Mouse (Mus musculus): ENCODE measurements around the gene Slc9a3r2.

Slc9a3r2 gene

DNA sequence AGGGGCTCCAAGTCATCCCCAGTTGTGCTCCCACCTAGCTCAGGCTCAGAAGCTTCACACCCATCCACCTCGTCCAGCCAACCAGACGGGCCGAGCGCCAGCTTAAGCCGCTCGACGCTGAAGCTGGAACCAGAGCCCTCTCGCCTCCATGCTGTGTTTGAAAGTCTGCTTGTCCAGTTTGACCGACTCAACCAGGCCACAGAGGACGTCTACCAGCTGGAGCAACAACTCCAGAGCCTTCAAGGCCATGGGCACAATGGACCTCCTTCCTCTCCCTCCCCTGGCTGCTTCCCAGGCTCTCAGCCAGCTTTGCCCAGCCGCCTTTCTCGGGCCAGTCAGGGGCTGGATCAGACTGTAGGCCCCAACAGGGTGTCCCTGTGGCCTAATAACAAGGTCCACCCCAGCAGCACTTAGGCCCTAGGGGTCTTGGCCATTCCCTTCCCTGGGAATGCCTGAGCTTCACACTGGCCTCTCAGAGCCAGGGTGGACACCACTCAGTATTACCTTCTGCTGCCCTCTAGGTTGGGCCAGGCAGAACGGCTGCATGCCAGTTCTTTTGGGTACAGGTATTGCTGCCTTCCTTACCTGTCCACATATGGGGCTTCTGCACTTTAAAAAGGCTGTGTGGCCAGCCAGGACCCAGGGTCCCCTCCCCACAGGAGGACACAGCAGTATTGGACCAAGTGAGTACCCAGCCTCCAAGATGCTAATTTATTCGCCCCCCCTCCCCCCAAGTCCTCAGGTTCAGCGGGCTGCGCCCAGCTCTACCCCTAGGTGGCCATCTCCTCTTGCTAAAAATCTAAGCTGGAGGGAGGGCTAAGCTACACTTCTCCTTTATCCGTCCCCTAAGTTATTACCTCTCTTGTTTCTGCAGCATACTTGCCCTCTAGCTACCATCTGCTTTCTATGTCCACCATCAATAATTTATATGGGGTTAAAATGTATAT is 54.7 kb downstream of the Slc9a3r2 start:
- intact Hi-C loops (cut with DNase I): no loop called here

DNA sequence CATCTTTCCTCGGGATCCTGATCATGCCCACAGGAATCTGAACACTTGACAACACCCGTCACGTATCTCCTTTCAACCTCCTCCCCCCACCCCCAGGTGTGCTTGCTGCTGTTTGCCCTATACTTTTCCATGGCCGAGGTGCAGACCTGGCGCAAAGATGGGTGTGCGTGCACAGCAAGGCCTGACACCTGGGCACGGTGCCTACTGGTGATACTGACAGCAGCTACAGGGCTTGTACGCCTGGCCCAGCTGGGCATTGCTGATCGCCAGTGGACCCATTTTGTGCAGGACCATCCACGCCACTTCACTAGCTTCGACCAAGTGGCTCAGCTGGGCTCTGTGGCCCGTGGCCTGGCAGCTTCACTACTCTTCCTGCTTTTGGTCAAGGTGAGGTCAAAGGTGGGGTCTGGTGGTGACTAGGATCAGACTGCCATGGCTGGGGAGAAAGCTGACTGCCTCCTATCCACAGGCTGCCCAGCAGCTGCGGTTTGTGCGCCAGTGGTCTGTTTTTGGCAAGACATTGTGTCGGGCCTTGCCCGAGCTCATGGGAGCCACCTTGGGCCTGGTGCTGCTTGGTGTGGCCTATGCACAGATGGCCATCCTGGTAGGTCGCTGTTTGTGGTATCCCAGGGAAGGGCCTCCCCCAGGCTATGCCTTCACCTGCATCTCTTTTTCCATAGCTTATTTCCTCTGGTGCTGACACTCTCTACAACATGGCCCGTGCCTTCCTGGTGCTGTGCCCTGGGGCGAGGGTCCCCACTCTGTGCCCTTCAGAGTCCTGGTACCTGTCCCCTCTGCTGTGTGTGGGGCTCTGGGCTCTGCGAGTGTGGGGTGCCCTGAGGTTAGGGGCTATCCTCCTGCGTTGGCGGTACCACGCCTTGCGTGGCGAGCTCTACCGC is 55.9 kb downstream of the Slc9a3r2 start:
- intact Hi-C loops (cut with DNase I): no loop called here

DNA sequence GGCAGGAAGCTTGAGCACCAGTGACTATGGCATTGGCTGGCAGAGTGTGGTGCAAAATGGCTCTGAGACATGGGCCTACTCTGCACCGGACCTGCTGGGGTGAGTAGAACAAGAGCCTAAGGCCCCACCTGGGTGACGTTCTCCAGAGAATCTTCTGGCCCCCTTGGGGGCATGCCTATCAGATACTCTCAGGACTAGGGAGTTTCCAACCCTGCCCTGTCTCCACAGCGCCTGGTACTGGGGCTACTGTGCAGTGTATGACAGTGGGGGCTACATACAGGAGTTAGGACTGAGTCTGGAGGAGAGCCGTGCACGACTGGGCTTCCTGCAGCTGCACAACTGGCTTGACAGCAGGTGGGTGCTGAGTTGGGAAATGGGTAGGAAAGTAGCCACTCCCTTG is 56.9 kb downstream of the Slc9a3r2 start:
- intact Hi-C loops (cut with DNase I): no loop called here

DNA sequence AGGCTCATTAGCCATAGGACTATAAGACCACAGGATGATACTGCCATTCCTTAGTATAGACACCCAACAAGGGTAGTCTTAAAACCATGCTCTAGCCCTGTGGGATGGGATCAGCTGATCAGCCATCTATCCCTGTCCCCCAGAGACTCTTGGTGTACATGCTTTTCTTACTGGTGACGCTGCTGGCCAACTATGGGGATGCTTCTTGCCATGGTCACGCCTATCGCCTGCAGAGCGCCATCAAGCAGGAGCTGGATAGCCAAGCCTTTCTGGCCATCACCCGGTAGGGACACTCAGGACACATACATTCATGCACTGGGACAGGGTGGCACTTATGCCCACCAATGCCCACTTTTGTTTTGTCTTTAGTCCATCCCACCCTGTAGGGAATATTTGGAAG is 58.4 kb downstream of the Slc9a3r2 start:
- intact Hi-C loops (cut with DNase I): no loop called here

DNA sequence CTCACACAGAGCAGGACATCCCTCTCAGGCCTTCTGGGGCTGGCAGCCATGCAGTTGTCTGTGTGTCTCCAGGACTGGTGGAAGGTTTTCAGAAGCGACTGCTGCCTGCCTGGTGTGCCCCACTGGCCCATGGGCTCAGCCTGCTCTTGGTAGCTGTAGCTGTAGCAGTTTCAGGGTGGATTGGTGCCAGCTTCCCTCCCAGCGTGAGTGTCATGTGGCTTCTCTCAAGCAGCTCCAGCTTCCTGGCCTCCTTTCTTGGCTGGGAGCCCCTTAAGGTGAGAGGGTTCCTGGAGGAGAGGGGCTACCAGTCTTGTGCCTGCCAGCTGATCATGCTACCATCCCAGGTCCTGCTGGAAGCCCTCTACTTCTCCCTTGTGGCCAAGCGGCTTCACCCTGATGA is 59.2 kb downstream of the Slc9a3r2 start:
- intact Hi-C loops (cut with DNase I): no loop called here

Small RNAs within 50 kb of the gene (microRNA-seq; reads per million reads assigned to microRNA genes)
- 0.23 to 1.2 reads per million in 2 experiments for gene Gm24589

Data from adrenal gland (tissue).